Mouse (Mus musculus) limb, embryonic 14.5 days (tissue): ENCODE results near the gene Pard6b. TPM values are rescaled to one million over a fixed set of nuclear protein-coding genes. Genes with fewer than 3 reads are reported as not detected.

ENCODE experiments used
- ATAC-seq: fragments of 200-750 bp; cut with Nextera tagmentation; 2 replicates; pipeline ENCODE4 v1.8.0; 2017; ENCODE audit warnings: low read depth, moderate number of reproducible peaks, moderate TSS enrichment; ENCODE audit not compliant: low FRiP score
- DNase-seq: peaks from one replicate; pipeline ENCODE4 v3.0.0-alpha.2; 2015; ENCODE audit warnings: low spot score
- H3K27ac ChIP-seq: fragments of 300-500 bp; sonication (generic); replicated peaks from 2 replicates; pipeline ENCODE4 v1.5.1; 2014; ENCODE audit warnings: low read depth, mild to moderate bottlenecking, low read length, moderate library complexity, mixed read lengths
- H3K27me3 ChIP-seq: fragments of 300-500 bp; sonication (generic); 2 replicates; pipeline ENCODE4 v1.6.1; 2014; ENCODE audit warnings: low read length, mixed read lengths; ENCODE audit not compliant: control insufficient read depth, insufficient read depth
- H3K36me3 ChIP-seq: fragments of 300-500 bp; sonication (generic); 2 replicates; pipeline ENCODE4 v1.6.1; 2014; ENCODE audit warnings: mild to moderate bottlenecking, low read length, moderate library complexity, mixed read lengths; ENCODE audit not compliant: control insufficient read depth, insufficient read depth
- H3K4me1 ChIP-seq: fragments of 300-500 bp; sonication (generic); 2 replicates; pipeline ENCODE4 v1.6.1; 2014; ENCODE audit warnings: antibody characterized with exemption, low read length, mixed read lengths; ENCODE audit not compliant: control insufficient read depth, insufficient read depth
- H3K4me2 ChIP-seq: fragments of 300-500 bp; sonication (generic); replicated peaks from 2 replicates; pipeline ENCODE4 v1.6.1; 2014; ENCODE audit warnings: low read depth, mild to moderate bottlenecking, low read length, moderate library complexity; ENCODE audit not compliant: severe bottlenecking
- H3K4me3 ChIP-seq: fragments of 300-500 bp; sonication (generic); replicated peaks from 2 replicates; pipeline ENCODE4 v1.5.1; 2014; ENCODE audit warnings: low read length
- H3K9ac ChIP-seq: fragments of 300-500 bp; sonication (generic); 2 replicates; pipeline ENCODE4 v1.6.1; 2014; ENCODE audit warnings: mild to moderate bottlenecking, low read depth, low read length, moderate library complexity; ENCODE audit not compliant: severe bottlenecking
- H3K9me3 ChIP-seq: fragments of 300-500 bp; sonication (generic); 2 replicates; pipeline ENCODE4 v1.6.1; 2016; ENCODE audit warnings: low read length; ENCODE audit not compliant: control insufficient read depth
- POLR2A ChIP-seq: fragments of 200-500 bp; IDR thresholded peaks from 2 replicates; pipeline ENCODE4 v1.8.0; 2012; ENCODE audit warnings: inconsistent platforms, mild to moderate bottlenecking, moderate library complexity, borderline replicate concordance; ENCODE audit not compliant: insufficient read depth, insufficient read length; ENCODE audit errors: extremely low read depth
- WGBS: fragments of 180-500 bp; shearing (Covaris S2); extraction: QIAGEN DNeasy Blood & Tissue Kit; methylation state at CpG from one replicate; pipeline ENCODE4 v1.1.7; 2014; 5-methylcytosine and 5-hydroxymethylcytosine counted together
- polyA plus RNA-seq, 2 experiments: library from polyadenylated mRNA; depleted of rRNA in 1 of 2; stranded (reverse) in 1 of 2; unstranded in 1 of 2; fragments of >200 nt; fragmentation: Nextera tagmentation in 1 of 2; extraction: Ambion mirVana in 1 of 2; gene quantifications; 2 replicates each; pipeline versions ENCODE4 v1.2.1 to v1.2.3; 2012 to 2014

Gene Pard6b
- polyA plus RNA-seq, 2 experiments: 3.7 to 4.0 TPM

DNA sequence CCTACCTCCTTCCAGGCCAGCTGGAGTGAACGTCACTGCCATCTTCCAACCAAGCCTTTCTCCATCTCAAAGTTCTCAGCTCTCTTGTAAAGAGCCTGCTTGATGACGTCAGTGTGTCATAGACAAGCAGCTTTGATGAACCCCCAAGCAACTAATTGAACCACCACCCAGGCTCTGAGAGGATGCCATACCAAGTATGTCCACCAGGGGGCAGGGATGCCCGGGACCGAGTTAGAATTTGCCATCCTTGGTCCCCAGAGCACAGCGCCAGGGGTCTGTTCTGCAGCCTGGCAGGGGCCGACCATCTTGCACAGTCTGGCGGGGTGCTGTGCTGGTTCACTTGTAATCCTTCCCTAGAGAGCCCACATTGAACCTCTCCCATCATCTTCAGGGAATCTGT, 31.1 kb downstream of the Pard6b start:
- H3K9ac ChIP-seq: no peak overlapping the region
- ATAC-seq: no peak
- no peak for TF ChIP-seq POLR2A
- no peaks in the 10 kb centered on the region for H3K36me3 ChIP-seq
- 9% methylated on average over 7 of the region's 7 CpGs for WGBS
- no peaks in the 10 kb centered on the region for H3K9me3 ChIP-seq
- no peaks in the 10 kb centered on the region for H3K27me3 ChIP-seq
- no peak overlapping the region for H3K4me3 ChIP-seq
- peaks cover 15% of the 10 kb centered on the region for H3K4me1 ChIP-seq
- peak; percentile 23 for DNase-seq
- H3K4me2 ChIP-seq: no peak overlapping the region
- no peak overlapping the region for H3K27ac ChIP-seq

DNA sequence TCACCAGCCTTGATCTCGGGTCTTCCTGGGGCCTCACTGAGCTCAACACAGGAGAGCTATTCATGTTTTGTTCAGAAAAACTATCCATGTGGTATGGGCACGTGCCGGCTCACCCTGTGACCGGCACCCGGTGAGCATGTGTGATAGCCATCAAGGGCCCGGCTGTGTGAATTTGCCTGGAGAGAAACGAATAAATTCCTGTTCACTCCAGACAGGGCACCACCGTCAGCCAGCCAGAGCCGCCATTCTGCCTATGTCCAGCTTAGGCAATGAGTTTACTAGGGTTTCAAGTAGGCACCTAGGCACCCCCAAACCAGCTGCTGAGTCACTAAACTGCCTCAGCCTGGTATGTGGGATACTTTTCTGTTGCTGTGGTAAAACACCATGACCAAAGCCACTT, 32.5 kb downstream of the Pard6b start:
- Histone ChIP-seq H3K9ac (no peak overlapping the region), H3K27ac (no peak overlapping the region), H3K36me3 (no peaks in the 10 kb centered on the region), H3K4me2 (no peak overlapping the region), H3K4me3 (no peak overlapping the region), H3K4me1 (peaks cover 21% of the 10 kb centered on the region), H3K9me3 (no peaks in the 10 kb centered on the region), H3K27me3 (no peaks in the 10 kb centered on the region)
- 86% methylated on average over 9 of the region's 9 CpGs for WGBS
- ATAC-seq: no peak
- no peak for TF ChIP-seq POLR2A
- no peak for DNase-seq

DNA sequence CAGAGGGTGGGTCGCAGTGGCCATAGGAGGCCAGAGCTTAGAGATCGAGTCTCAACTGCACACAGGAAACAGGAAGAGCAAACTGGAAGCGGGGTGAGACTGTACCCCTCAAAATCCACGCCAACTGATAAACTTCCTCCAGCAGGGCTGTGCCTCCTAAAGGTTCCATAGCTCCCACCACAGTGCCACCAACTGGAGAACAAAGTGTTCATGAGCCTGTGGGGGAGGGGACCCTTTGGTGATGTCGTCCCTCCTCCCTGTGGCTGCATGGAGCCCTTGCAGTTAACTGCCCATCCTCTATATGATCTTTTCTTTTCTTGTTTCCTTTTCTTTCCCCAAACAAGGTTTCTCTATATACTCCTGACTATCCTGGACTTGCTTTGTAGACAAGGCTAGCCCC, 32.9 kb downstream of the Pard6b start:
- 71% methylated on average over 5 of the region's 5 CpGs for WGBS
- H3K9me3 ChIP-seq: no peaks in the 10 kb centered on the region
- no peak overlapping the region for H3K4me3 ChIP-seq
- H3K9ac ChIP-seq: no peak overlapping the region
- H3K27me3 ChIP-seq: no peaks in the 10 kb centered on the region
- no peak overlapping the region for H3K4me2 ChIP-seq
- H3K27ac ChIP-seq: no peak overlapping the region
- no peak for TF ChIP-seq POLR2A
- H3K4me1 ChIP-seq: peaks cover 21% of the 10 kb centered on the region
- DNase-seq (no peak), ATAC-seq (no peak)
- H3K36me3 ChIP-seq: no peaks in the 10 kb centered on the region

DNA sequence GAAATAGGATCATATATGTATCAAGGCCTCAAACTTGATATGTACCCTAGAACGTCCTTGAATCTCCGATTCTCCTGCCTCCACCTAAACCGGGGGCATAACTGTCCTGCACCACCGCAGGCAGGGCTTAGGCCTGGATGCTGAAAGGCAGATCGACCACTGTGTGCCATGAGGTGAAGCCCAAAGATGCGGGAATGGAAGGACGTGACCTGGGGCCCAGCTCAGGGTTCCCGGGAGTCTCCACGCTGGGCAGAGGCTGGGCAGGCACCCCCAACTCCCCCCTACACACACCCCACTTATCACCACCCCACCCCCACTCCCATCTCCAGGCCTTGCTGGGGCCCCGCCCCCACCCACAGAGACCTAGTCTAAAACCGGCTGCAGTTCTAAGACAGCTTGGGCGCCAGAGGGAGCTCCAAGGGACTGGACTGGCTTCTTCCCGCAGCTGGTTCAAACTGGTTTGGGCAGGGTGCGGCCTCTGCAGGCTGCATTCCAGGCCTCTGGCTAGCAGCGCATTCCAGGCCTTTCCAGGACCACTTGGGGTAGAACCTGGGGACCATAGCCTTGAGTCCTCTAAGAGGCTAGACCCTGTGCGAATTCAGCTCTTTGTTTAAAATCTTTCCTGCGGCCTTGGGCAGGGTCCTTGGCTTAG, 34.0 kb downstream of the Pard6b start:
- Histone ChIP-seq H3K27ac (peak overlapping the region; percentile 87), H3K4me3 (no peak overlapping the region), H3K9me3 (no peaks in the 10 kb centered on the region), H3K9ac (no peak overlapping the region), H3K4me2 (no peak overlapping the region), H3K27me3 (no peaks in the 10 kb centered on the region), H3K4me1 (peaks cover 21% of the 10 kb centered on the region), H3K36me3 (no peaks in the 10 kb centered on the region)
- TF ChIP-seq POLR2A: no peak
- peak; percentile 83 for ATAC-seq
- WGBS: 20% methylated on average over 17 of the region's 17 CpGs
- DNase-seq: peak; percentile 94

DNA sequence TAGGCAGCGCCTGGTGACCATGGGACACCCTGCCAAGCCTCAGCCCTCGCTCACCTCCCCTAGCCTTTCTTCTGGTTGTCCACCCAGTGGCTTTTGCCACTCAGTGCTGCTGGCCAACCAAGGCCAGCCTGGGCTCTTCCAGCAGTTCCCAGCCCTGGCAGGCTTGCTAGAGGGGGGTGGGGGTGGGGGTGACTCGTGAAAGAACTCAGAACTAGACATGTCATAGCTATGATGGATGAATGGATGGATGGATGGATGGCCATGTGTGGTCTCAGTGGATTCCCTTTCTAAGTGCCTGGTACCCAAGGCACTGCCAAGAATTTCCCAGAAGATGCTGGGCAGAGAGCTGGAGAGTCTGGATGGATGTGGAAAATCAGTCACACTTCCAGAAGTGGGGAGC, 35.0 kb downstream of the Pard6b start:
- H3K4me3 ChIP-seq: no peak overlapping the region
- WGBS: 85% methylated on average over 3 of the region's 3 CpGs
- H3K9ac ChIP-seq: no peak overlapping the region
- H3K27me3 ChIP-seq: no peaks in the 10 kb centered on the region
- H3K36me3 ChIP-seq: no peaks in the 10 kb centered on the region
- no peak overlapping the region for H3K27ac ChIP-seq
- DNase-seq (no peak), ATAC-seq (no peak)
- no peaks in the 10 kb centered on the region for H3K9me3 ChIP-seq
- no peak for TF ChIP-seq POLR2A
- H3K4me1 ChIP-seq: peaks cover 21% of the 10 kb centered on the region
- no peak overlapping the region for H3K4me2 ChIP-seq
